Mouse (Mus musculus): ENCODE measurements at regions not wholly inside any gene's neighbourhood (a gene's known extent, or its start where the extent isn't known, plus 50 kb on each side); places are given as distances from the start of the nearest gene placed in this dataset.
A peak's percentile ranks its signal among the peaks of the same experiment; 100 is the strongest.

DNA sequence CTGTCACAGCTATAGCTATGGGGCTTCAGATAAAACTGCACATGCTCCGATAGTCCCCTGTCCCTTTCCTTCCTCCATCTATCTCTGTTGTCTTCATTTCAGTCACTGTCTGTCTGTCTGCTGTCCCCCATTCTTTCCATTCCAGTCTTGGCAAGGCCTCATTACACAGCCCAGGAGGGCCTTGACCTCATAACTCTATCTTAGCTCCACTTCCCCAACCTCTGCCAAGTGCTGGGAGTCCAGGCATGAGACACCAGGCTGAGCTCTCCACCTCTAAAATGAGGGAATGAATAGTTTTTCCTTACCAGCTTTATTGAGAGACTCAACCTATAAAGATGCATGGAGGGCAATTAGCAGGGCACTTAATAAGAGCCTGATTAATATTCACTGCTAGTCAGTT lies 76.0 kb upstream of the Frmd4a start:
- peak; percentile 70 for DNase-seq

DNA sequence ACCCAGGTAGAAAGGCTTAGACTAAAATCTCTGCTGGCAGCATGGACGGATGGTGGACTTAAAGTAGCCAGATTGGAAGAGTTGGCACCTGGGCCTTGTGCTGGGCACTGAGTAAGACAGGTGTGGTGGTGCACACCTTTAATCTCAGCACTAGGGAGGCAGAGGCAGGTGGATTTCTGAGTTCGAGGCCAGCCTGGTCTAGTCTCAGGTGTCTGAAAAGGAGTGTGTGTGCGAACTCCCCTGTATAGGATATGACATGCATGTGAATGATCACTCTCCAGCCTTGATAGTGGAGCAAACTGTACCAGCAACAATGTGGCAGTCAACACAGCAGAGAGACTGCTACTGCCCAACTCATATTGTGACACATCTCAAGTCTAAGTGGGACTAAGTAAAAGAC lies 70.1 kb upstream of the Frmd4a start:
- no peak for DNase-seq

- DNase-seq, result no peak
Observed at GRCm38 (mm10) chr2:3948331-3948730, 69.2 kb upstream of the Frmd4a start.

- no peak for DNase-seq
Observed at GRCm38 (mm10) chr2:3957491-3957890, 60.0 kb upstream of the Frmd4a start.

GRCm38 (mm10) chr2:3958065-3958641 lies 59.4 kb upstream of the Frmd4a start:
- peak; percentile 65 for DNase-seq

GRCm38 (mm10) chr2:3958711-3959110 lies 58.8 kb upstream of the Frmd4a start:
- no peak for DNase-seq

GRCm38 (mm10) chr2:3959181-3959580 lies 58.3 kb upstream of the Frmd4a start:
- no peak for DNase-seq

DNA sequence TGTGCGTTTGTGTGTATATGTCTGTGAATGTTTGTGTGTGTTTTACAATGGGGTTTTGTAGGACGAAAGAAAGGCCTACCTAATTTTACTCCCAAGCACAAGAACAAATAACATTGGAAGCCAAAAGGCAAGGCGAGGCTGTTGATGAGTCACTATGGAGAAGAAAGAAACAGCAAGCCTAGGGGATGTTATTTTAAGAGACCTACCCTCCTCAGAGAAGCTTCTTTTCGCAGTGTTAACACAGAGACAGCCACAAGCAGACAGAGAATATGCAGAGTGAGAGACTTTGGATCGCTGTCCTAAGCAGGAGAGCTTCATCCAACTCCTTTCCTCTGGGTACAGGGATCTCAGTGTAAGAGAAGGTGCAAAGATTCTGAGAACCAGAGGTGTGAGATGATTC lies 57.3 kb upstream of the Frmd4a start:
- DNase-seq, result no peak

DNA sequence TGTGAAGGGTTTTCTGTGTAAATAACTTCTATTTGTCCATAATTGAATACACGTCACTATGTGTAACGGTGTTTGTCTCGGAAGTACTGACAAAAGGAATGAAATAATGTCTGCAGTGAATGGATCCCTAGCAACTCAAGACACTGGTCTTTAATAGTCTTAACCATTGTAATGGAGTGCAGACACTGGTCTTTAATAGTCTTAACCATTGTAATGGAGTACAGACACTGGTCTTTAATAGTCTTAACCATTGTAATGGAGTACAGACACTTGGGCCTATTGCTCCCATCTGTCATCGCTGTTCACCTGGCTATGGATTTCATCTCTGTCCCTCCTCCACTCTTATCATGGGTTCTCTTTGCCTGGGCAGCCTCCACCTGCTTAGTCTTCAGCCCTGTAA lies 53.2 kb upstream of the Frmd4a start:
- no peak for DNase-seq
